Mouse (Mus musculus) small intestine, adult 2 months (tissue): ENCODE measurements around the gene Gm3187. TPM values are rescaled to one million over a fixed set of nuclear protein-coding genes. Genes with fewer than 3 reads are reported as not detected.
"Not testable (repeated sequence)": the region's sequence is repeated elsewhere in the genome, so short reads cannot be mapped to it uniquely, and the experiment has no call there.

Experiments
- H3K27ac ChIP-seq: fragments of 200-500 bp; 2 replicates; pipeline ENCODE4 v1.5.1; 2012; ENCODE audit warnings: low read depth, low read length, control low read depth, inconsistent platforms; ENCODE audit not compliant: insufficient read depth
- H3K27me3 ChIP-seq: fragments of 200-500 bp; 2 replicates; pipeline ENCODE4 v1.6.1; 2012; ENCODE audit warnings: mild to moderate bottlenecking, moderate library complexity, low read length, inconsistent platforms; ENCODE audit not compliant: control insufficient read depth, insufficient read depth
- H3K36me3 ChIP-seq: fragments of 200-500 bp; 2 replicates; pipeline ENCODE4 v1.6.1; 2012; ENCODE audit warnings: mild to moderate bottlenecking, low read length, control low read depth, inconsistent platforms; ENCODE audit not compliant: control insufficient read depth, insufficient read depth
- H3K4me1 ChIP-seq: fragments of 200-500 bp; 2 replicates; pipeline ENCODE4 v1.6.1; 2012; ENCODE audit warnings: low read length, inconsistent platforms, mixed read lengths; ENCODE audit not compliant: control insufficient read depth, insufficient read depth, insufficient read length
- H3K4me3 ChIP-seq: fragments of 200-500 bp; 2 replicates; pipeline ENCODE4 v1.5.1; 2012; ENCODE audit warnings: low read depth, mild to moderate bottlenecking, control low read depth, inconsistent platforms, low read length, moderate library complexity
- WGBS: fragments of 180-500 bp; shearing (Covaris S2); methylation state at CpG from one replicate; pipeline ENCODE4 v1.1.7; 2018; 5-methylcytosine and 5-hydroxymethylcytosine counted together
- polyA plus RNA-seq: library from polyadenylated mRNA; depleted of rRNA; stranded (reverse); fragments of >200 nt; gene quantifications from 2 replicates; pipeline ENCODE4 v1.2.3, GENCODE M21; 2012; rRNA removed

Gene Gm3187
- polyA plus RNA-seq = not detected in 2 replicates

DNA sequence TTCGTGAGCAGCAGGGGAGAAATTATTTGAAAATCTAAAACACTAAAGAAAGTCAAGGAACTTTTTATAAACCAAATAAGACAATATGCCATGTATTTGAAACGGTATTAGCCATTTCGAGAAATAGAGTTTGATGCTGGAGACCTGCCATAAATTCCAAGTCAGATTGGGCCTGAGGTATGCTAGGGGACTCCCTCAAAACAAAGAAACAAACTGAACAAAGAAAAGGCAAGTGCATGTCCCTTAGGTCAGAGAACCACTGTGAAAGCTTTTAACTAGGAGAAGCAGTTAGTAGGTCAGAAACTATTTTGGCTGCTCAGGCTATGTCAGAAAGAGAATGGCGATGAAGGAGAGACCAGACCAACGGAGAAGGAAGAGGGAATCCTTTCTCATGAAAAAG is at the start of gene Gm3187:
TSS of gene Gm3187 (plus strand) at position 301 of the 400 bp plus-strand sequence.
- H3K4me1 ChIP-seq, H3K27me3 ChIP-seq, H3K4me3 ChIP-seq, H3K27ac ChIP-seq, H3K36me3 ChIP-seq: not testable (repeated sequence)
- 77% methylated on average over 5 of the region's 5 CpGs for WGBS

GRCm38 (mm10) chr14:5455367-5455766 is 28.6 kb upstream of the Gm3187 start, which contains the start of gene Gm3194:
Gene Gm3194 (minus strand): TSS chr14:5455467.
- not testable (repeated sequence) for H3K4me3 ChIP-seq, H3K36me3 ChIP-seq, H3K4me1 ChIP-seq, H3K27ac ChIP-seq, H3K27me3 ChIP-seq
- no CpG with 5 or more reads among the region's 3 CpGs for WGBS

DNA sequence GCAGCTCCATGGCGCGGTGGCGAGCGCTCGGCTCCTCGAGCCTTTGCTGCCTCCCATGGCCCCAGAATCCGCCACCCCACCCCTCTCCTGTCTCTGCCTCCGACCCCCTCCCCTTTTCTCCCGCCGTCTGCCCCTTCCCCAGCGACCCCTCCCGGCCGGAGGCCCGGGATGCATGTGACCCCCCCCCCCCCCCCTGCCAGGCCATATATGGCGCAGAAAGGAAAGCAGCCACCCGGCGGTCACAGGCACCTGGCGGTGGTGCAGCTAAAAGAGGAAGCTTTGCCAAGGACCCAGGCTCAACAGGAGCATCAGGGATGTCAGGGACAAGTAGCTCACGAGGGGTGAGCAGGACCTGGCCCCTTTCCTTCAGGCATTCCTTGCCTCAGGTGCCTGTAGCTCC is 23.5 kb upstream of the Gm3187 start:
- not testable (repeated sequence) for H3K27me3 ChIP-seq, H3K36me3 ChIP-seq, H3K4me1 ChIP-seq, H3K4me3 ChIP-seq, H3K27ac ChIP-seq
- WGBS = no CpG with 5 or more reads among the region's 19 CpGs

DNA sequence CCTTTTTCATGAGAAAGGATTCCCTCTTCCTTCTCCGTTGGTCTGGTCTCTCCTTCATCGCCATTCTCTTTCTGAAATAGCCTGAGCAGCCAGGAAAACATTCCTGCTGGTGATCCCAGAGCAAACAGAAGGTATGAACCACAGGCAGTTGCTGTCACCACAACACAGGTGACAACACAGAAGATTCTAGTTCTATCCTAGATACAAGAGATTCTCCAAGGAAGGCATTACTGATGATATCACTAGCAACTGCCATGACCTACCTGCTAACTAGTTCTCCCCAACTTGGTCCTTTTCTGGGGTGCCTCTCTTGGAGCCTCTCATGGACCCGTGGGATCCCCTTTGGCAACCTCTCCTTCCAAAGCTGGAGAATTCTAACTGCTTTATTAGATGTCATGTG is 6.3 kb upstream of the Gm3187 start, which contains the start of gene Gm8246:
TSS of gene Gm8246 (minus strand) at position 101 of the 400 bp plus-strand sequence.
- WGBS = no CpG with 5 or more reads among the region's 3 CpGs
- not testable (repeated sequence) for H3K27me3 ChIP-seq, H3K36me3 ChIP-seq, H3K27ac ChIP-seq, H3K4me3 ChIP-seq, H3K4me1 ChIP-seq

DNA sequence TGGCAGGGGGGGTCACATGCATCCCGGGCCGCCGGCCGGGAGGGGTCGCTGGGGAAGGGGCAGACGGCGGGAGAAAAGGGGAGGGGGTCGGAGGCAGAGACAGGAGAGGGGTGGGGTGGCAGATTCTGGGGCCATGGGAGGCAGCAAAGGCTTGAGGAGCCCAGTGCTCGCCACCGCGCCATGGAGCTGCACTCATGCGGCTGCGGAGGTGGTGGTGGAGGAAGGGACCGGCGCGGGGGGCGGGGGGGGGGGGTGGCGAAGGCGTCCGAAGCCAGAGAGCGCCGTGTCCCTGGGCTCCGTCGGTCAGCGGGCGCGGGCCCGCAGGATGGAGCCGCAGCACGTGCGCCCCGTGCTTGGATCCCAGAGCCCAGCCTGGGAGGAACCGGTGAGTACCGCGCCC is 17.4 kb downstream of the Gm3187 start, which contains the start of gene Gm3488:
TSS of gene Gm3488 (plus strand) at position 301 of the 400 bp plus-strand sequence.
- no CpG with 5 or more reads among the region's 35 CpGs for WGBS
- not testable (repeated sequence) for H3K27ac ChIP-seq, H3K36me3 ChIP-seq, H3K27me3 ChIP-seq, H3K4me3 ChIP-seq, H3K4me1 ChIP-seq

GRCm38 (mm10) chr14:5538196-5538595 is 54.2 kb downstream of the Gm3187 start, which contains the start of gene Gm3532:
Gene Gm3532 (plus strand): TSS chr14:5538496.
- not testable (repeated sequence) for H3K27me3 ChIP-seq, H3K4me1 ChIP-seq, H3K27ac ChIP-seq, H3K36me3 ChIP-seq, H3K4me3 ChIP-seq
- no CpG with 5 or more reads among the region's 2 CpGs for WGBS

Other genes starting within 250 kb of the Gm3187 start
- gene Gm3526, start 223.6 kb upstream of the Gm3187 start, polyA plus RNA-seq = not detected in 2 replicates
- not detected in 2 replicates for gene Gm3542, start 149.3 kb upstream of the Gm3187 start, polyA plus RNA-seq
- not detected in 2 replicates for gene Gm3500, start 95.2 kb upstream of the Gm3187 start, polyA plus RNA-seq
- gene Gm3194, start 28.7 kb upstream of the Gm3187 start, polyA plus RNA-seq = not detected in 2 replicates
- gene Gm8246, start 6.4 kb upstream of the Gm3187 start, polyA plus RNA-seq = not detected in 2 replicates
- gene Gm3488, start 17.5 kb downstream of the Gm3187 start, polyA plus RNA-seq = not detected in 2 replicates
- gene Gm3532, start 54.3 kb downstream of the Gm3187 start, polyA plus RNA-seq = not detected in 2 replicates
- gene Gm8265, start 148.8 kb downstream of the Gm3187 start, polyA plus RNA-seq = not detected in 2 replicates
- gene Gm9603, start 203.2 kb downstream of the Gm3187 start, polyA plus RNA-seq = not detected in 2 replicates